Mouse (Mus musculus) induced T-regulatory cell, adult 2 months (primary cell): ENCODE measurements around the gene Hpd.
A peak's percentile ranks its signal among the peaks of the same experiment; 100 is the strongest.
"Not testable (repeated sequence)": the region's sequence is repeated elsewhere in the genome, so short reads cannot be mapped to it uniquely, and the experiment has no call there.

Experiments
- DNase-seq: peaks from one replicate; pipeline ENCODE4 v3.0.0-alpha.2; 2012; ENCODE audit warnings: low read depth

The Hpd gene

DNA sequence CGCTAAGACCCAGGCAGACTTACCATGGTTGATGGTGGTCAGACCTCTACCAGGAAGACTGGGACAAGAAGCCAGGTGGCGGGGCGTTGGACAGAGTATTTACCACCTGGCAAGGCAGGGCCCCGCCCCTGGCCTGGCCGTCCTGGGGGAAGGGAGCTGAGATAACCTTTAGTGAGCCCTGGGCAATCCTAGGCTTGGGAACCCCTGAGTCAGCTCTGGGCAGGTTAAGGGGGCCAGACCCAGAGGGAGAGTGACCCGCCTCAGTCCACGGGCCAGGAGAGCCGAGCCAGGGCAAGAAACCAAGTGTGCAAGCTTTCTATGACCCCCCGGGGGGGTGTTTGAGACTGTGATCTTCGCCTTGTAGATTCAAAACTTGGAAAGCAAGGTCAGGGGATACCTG, at the start of gene Hpd:
Gene Hpd, minus strand, starts transcription at position 77 of the 400 bp plus-strand sequence.
- DNase-seq, result no peak

DNA sequence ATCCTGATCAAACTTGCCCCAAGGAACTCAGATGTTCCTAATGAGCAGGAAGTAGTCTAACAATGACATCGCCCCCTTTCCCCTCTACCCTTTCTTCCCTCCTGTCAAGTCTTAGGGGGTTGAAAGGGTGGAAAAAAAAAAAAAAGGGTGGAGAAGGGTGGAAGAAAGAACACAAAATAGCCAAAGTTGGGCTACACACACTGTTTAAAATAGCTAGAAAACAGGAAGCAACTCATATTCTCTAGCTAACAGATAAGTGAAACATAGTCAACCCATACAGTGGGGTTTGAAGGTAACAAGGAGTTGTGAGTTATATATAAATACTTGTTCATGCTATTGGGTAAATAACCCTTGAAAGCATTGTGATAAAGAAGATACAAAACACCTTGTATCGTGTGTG, 49.7 kb upstream of the Hpd start:
- no peak for DNase-seq

DNA sequence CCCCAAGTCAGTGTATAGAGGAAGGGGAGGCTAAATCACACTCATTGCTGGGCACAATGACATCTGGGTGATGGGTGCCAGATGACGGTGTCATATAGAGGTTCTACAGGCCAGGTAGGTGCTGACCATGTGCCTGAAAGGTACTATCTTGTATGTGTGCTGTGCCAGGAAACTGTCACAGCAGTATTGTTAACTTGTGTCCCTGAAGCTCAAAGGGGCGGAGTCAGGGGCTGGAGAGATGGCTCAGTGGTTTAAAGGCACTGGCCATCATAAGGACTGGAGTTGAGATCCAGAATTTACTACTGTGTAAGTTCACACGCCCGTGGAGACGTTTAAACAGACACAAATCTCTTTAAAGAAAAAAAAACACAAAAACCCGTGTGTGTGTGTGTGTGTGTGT, 46.8 kb upstream of the Hpd start:
- peak; percentile 36 for DNase-seq

DNA sequence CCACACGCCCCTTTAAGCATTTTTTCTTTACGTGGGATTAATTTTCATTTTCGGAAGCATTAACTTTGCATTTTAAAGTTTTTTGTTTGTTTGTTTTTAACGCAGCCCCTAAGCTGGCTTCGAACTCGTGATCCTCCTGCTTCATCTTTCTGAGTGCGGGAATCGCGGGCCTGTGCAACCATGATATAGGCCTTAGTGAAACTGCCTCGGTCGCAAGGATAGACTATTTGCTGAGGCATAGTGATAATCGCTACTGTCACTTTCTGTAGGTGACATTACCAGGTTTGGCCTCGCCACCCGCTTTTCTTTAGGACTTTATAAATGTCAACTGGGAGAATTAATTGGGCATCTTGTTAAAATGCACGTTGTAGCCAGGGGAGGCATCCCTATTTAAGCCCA, 46.0 kb upstream of the Hpd start:
- DNase-seq, result no peak

DNA sequence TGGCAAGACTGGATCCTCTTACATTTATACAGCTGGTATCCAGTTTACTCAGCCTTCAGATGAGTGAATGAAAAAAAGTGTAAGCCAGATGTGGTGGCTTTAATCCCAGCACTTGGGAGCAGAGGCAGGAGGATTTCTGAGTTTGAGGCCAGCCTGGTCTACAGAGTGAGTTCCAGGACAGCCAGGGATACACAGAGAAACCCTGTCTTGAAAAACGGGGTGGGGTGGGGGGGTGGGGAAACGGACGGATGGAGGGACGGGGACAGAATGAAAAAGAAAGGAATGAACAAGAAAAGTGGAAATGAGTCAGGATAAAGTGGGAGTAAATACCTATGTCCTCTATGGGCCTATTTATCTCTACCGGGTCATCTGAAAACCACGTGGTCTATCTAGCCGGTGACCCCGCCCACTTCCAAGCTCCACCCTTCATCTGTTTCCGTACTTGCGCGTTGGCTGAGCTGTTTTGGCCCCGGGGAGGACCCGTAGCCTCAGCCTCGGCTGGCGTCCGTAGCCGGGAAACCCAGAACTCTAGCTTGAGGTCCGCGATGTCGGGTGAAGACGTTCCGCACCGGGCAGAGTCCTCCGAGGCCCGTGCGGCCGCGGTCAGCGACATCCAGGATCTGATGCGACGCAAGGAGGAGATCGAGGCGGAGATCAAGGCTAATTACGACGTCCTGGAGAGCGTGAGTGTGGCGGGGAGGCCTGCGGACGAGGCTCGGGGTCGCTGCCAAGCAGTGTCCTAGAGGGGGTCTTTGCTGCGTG, 45.4 kb upstream of the Hpd start:
- DNase-seq, result peak; percentile 96

DNA sequence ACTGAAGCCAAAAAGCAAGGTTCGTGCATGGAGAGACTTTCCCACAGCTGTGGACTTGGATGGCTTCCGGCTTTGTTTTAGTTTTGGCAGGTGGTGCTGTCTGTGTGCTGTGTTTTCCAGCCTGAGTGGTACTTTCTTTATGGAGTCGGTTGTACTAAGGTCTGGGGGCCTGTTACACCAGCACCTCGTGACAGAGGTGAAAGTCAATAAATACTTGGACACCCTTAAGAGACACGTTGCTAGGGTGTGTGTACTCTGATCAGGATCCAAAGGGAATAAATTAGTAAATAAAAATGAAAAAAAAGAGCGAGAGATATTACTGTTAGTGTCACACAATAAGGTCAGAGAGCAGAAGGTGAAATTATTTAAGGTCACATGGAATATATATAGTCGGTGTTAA, 44.3 kb upstream of the Hpd start:
- DNase-seq, result no peak

DNA sequence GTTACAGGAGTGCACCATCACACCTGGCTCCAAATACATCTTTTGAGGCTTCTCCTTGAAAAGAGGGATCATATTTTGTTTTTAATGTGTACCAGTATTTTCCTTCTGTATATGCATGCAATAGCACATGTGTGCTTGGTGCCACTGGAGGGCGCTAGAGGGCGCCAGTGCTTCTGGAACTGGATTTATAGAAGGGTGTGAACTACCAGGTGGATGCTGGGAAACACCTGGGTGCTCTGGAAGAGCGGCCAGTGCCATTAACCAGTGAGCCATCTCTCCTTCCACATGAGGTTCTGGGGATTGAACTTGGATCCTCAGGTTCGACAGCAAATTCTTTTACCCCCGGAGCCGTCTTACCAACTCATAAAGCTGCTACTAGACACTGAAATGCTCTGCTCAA, 41.3 kb upstream of the Hpd start:
- not testable (repeated sequence) for DNase-seq

DNA sequence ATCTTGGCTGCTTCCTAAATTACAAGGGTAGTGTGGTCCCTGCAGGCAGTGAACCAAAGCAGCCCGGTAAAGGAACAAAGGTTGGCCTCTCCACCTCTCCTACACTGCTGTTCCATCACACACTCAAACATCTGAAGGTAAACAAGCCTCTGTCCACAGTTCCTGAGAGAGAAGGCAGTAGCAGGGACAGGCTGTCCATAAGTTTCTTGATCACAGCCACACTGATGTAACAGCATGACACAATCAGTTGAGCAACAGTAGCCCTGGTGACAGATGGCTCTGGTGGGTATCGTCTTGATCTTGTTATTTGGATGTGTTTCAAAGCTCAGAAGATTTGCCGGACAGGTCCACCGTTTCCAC, 40.5 kb upstream of the Hpd start:
- no peak for DNase-seq

DNA sequence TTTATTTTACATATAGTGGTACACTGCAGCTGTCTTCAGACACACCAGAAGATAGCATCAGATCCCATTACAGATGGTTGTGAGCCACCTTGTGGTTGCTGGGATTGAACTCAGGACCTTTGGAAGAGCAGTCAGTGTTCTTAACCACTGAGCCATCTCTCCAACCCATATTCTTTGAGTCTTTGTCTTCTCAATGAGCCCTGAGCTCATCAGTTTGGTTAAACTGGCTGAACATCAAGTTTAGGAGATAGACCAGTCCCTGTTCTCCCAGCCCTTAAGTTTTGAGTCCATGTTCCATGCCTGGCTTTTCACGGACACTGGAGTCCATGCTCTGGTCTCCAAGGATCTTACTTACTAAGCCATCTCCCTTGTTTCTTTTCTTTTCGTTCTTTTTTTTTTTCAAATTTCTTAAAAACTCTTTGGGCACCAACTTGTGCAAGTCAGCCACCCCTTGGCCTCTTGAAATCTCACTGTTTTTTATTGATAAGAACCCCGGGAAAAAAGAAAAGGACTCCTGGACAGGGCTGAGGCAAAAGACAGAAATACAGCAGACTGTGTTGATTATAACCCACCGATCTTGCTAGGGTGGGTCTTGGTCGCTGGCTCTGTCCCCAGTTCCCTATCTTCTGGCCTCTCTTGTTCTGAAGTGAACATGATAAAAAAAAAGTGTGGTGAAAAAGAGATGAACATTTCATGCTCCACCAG, 40.0 kb upstream of the Hpd start:
- DNase-seq, result not testable (repeated sequence)

DNA sequence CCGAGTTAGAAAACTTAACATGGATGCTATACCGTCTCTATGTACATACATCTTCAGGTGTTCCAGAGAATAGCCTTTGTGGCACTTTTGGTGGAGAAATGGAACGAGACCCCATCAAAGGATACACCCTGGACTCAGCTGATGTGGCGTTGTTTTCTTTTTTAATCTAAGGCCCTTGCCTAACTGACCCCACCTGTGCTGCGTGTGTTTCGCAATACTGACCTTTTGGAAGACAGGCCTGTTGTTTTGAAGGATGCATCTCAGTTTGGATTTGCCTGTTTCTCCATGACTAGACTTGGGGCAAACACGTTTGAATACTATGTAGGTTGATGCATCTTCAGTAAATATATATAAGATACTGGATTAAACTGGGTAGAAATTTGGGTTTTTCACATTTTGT, 21.1 kb upstream of the Hpd start:
- DNase-seq, result not testable (repeated sequence)

DNA sequence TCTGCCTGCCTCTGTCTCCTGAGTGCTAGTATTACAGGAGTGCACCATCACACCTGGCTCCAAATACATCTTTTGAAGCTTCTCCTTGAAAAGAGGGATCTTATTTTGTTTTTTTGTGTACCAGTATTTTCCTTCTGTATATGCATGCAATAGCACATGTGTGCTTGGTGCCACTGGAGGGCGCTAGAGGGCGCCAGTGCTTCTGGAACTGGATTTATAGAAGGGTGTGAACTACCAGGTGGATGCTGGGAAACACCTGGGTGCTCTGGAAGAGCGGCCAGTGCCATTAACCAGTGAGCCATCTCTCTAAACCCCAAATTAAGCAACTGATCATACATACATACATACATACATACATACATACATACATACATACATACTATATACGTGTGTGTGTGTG, 20.2 kb upstream of the Hpd start:
- DNase-seq, result not testable (repeated sequence)

DNA sequence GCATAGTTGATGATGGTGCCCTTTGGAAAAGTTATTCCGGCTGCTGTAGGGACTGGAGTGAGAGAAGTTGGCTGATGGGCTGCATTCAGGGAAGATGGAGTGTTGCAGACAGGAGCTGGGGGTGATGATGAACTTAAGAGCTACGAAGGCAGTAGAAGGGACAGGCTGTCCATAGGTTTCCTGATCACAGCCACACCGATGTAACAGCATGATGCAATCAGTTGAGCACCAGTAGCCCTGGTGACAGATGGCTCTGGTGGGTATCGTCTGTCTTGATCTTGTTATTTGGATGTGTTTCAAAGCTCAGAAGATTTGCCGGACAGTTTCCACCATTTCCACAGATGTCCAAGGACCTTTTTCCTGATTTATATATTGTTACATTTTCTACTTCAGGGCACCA, 19.5 kb upstream of the Hpd start:
- no peak for DNase-seq

DNA sequence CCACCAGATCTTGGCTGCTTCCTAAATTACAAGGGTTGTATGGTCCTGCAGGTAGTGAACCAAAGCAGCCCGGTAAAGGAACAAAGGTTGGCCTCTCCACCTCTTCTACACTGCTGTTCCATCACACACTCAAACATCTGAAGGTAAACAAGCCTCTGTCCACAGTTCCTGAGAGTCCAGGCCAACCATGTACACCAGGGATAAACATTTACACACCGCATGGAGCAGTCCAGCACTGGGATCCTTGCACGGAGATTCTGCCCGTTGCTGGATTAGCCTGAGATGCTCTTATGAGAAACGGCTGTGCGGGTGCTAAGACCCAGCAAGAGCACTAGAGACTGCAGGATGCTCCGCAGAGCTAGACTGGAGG, 19.0 kb upstream of the Hpd start:
- no peak for DNase-seq

DNA sequence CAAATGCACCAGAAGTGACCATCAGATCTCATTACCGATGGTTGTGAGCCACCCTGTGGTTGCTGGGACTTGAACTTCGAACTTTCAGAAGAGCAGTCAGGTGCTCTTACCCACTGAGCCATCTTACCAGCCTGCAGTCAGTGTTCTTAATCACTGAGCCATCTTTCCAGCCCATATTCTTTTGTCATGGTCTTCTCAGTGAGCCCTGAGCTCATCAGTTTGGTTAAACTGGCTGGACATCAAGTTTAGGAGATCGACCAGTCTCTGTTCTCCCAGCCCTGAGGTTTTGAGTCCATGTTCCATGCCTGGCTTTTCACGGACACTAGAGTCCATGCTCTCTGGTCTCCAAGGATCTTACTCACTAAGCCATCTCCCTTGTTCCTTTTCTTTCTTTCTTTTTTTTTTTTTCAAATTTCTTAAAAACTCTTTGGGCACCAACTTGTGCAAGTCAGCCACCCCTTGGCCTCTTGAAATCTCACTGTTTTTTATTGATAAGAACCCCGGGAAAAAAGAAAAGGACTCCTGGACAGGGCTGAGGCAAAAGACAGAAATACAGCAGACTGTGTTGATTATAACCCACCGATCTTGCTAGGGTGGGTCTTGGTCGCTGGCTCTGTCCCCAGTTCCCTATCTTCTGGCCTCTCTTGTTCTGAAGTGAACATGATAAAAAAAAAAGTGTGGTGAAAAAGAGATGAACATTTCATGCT, 18.4 kb upstream of the Hpd start:
- not testable (repeated sequence) for DNase-seq

DNA sequence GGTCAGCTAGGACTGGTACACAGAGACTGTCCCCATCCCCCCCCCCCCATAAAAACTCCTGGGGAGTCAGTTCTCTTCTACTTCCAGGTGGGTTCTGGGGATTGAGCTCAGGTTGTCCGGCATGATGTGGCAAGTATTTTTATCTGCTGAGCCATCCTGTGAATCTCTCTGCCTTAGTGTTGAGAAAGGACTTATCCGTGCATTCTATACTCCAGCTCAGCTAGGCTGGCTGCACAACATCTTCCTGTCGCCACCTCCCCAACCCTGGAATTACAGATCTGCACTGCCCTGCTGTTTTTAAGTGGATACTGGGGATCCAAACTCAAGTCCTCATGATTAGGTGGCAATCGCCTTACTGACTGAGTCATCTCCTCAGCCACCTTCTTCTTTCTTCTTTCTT, 16.0 kb upstream of the Hpd start:
- no peak for DNase-seq

DNA sequence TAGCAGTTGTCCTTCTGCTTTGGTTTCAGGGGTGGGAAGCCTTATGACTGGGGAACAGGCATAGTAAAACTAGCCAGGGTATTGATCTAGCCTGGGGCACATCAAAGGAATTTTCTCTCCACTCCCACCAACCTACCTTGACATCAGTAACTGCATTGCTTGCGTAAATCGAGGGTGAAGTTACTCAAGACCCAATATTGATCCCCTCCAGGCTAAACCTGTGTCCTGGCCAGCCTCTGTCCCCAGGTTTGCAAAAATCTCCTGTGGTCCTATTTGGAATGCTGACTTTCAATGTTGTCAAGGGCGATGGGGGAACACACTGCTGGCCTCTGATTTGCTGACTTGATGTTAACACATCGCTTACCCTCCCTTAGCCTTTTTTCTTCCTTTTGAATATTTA, 14.2 kb upstream of the Hpd start:
- no peak for DNase-seq

DNA sequence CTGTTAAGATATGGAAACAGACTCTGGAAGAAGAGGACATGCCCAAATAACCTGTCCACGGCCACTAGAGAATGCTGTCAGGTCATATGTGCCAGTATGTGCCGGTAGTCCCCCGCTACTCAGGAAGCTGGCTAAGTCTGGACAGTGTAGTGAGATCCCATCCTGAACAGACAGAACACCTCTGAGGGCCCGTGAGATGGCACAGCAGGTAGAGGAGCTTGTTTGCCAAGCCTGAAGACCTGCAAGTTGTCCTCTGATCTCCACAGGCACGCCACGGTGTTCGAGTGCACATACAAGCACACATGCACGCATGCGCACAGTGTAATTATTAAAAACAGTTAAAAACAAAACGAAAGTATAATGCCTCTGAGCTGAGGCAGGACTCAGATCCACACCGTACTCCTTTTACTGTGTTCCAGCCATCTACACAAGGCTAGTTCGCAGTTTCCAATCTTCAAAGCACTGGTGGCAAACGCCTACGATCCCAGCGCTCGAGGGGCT, 13.0 kb upstream of the Hpd start:
- no peak for DNase-seq

DNA sequence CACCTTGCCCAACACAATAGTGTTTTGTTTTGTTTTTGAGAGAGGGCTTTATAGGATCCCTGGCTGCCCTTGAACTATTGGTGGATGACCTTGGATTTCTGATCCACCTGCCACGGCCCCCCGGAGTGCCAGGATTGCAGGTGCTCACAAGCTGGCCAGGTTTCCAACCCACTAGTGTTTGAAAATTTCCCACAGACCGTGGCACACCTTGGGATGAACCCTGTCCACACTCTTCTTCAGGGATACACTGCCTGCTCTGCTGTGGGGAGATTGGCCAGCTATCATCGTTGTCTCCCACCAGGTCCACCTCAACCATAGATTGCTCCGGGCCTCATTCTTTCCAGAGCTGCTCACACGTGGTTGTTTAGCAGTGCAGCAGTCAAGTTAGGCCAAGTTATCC, 12.3 kb upstream of the Hpd start:
- no peak for DNase-seq

DNA sequence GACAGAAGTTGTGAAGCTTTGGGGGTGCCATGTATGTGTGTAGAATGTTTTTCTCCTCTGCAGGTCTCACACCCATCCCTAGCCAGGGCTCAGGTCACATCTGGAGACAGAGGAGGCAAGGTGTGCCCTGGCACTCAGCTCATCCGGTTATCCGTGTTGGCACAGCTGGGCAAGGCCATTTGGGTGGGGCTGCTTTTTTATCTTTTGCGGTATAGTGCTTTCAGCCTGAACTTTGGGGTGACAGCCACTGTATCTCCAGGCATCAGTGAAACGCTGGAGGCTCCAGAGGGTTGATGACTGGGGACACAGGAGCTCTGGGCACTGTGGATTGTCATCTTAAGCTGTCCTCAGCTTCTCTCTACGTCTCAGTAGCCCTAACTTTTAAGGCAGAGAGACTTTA, 10.9 kb upstream of the Hpd start:
- DNase-seq, result no peak

DNA sequence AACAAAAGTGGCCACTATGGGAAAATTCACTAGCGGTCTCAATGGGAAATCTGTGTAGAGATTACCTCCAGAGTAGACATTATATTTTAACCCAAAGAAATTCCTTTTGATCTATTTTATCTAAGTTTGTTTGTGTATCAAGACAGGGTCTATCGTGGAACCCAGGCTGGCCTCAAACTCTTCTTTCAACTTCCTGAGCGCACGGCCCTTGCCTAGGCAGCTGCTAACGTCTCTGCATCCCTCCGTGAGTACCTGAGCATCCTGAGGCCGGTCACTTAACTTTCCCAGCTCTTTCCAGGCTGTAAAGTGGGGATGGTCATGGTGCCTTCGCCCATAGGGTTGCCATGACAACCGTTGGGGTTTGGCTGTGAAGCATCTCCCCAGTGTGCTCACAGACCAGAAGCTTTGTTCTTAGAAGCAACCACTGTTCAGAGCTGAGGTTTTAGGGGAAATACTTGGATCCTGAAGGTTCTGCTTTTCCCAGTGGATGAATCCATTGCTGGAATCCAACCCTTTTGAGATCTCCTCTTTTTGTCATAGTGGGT, 10.2 kb upstream of the Hpd start:
- no peak for DNase-seq

DNA sequence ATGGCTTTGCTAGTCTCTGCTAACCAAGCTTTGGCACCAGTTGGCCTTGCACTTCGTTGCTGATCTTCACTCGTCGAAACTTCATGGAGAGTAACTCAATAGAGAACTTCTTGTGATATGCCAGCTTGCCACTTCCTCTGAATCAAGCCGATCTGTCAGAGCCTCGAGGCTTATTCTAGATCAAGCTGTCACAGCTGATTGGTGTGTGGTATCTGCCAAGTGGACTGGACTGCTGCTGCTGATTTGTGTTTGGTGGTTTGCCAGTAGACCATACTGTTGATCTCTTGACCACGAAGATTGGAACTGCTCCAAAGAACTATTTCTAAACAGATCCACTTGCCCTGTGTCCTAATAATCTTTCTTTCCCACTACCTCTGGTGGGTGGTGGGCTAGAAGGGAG, 8.9 kb upstream of the Hpd start:
- DNase-seq, result no peak

DNA sequence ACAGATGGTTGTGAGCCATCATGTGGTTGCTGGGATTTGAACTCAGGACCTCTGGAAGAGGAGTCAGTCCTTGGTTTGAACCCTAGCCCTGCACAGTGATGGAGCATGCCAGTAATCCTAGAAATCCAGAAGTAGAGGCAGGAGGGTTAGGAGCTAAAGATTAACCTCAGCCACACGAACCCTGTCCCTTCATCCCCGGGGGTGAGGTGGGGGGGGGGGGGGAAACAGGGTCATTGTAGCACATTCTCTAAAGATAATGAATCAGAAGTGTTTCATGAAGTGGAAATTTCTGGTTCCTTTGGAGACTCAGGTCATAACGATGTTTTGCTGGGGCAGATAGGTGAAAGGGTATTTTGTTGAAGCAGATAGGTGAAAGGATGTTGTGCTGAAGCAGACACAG, 8.4 kb upstream of the Hpd start:
- DNase-seq, result no peak

DNA sequence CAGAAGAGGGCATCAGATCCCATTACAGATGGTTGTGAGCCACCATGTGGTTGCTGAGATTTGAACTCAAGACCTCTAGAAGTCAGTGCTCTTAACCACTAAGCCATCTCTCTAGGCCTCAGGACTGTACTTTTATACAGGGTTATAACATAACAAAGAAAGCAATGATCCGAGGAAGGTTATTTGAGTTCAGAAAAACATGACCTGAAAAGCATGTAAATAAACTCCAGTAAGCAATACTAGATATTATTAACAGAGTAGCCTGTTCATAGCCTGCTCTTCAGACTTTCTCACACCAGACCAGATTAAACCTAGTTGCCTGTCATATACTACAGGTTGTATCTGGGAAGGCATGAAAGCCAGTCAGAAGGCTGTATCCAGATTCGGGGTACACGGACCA, 4.8 kb upstream of the Hpd start:
- no peak for DNase-seq
